Mouse (Mus musculus) ES-Bruce4 (cell line): ENCODE data around the gene Clcn1.

Experiments used
- CTCF ChIP-seq: IDR thresholded peaks from one replicate; pipeline ENCODE4 v1.8.1; 2011; ENCODE audit warnings: low read depth, low read length
- EP300 ChIP-seq: IDR thresholded peaks from 2 replicates; pipeline ENCODE4 v1.6.1; 2011; ENCODE audit warnings: low read depth, low read length; ENCODE audit not compliant: insufficient read depth
- POLR2A ChIP-seq: IDR thresholded peaks from one replicate; pipeline ENCODE4 v1.8.1; 2011; ENCODE audit warnings: low read length; ENCODE audit not compliant: insufficient read depth

DNA sequence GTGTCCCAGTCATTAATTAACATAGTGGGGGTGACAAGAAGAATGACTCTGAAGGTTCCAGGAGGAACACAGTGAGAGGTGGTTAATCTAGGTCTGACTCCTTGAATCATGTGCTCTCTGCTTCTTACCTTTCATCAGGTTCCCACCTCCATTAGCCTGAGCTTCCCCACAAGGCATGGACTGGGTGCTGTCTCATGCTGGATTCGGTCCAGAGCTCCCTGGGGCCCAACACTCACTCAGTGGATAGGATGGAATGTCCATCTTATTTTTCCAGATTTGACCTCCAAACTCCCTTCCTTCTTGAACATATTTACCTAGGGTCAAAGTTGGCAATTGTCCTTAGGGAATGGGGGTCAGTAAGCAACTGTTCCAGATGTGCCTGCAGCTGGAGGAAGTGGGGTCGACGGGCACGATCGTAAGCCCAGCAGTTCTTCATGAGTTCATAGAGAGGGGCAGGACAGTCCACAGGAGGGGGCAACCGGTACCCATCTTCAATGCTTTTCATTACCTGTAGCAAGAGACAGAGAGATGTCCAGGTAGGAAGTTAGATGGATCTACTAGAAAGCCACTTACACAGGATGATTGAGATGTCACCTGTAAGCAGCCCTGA lies 73.9 kb downstream of the Clcn1 start:
- no peak for TF ChIP-seq CTCF
- no peak for TF ChIP-seq POLR2A
- TF ChIP-seq EP300: no peak
